Mouse (Mus musculus) heart, postnatal 4 days (tissue): Measurements from ENCODE around the gene Olfr2. TPM values are rescaled to one million over a fixed set of nuclear protein-coding genes. Genes with fewer than 3 reads are reported as not detected.
"Not testable (repeated sequence)": the region's sequence is repeated elsewhere in the genome, so short reads cannot be mapped to it uniquely, and the experiment has no call there.

ENCODE experiments used
- DNase-seq: peaks from one replicate; pipeline ENCODE4 v3.0.0; 2021
- total RNA-seq, 2 experiments: library from RNA; stranded (reverse); gene quantifications; 2 replicates each; pipeline ENCODE4 v1.2.3; 2021

Gene Olfr2
- total RNA-seq = not detected

GRCm38 (mm10) chr7:107005972-107006371 lies at the start of gene Olfr2:
Gene Olfr2 (minus strand): TSS chr7:107006072.
- DNase-seq = no peak

- DNase-seq = no peak
Measured at GRCm38 (mm10) chr7:107047578-107047977, 41.7 kb upstream of the Olfr2 start.

GRCm38 (mm10) chr7:107045833-107046232 lies 40.0 kb upstream of the Olfr2 start:
- peak; percentile 35 for DNase-seq

GRCm38 (mm10) chr7:107044407-107044806 lies 38.5 kb upstream of the Olfr2 start:
- no peak for DNase-seq

- no peak for DNase-seq
Measured at GRCm38 (mm10) chr7:107043136-107043535, 37.3 kb upstream of the Olfr2 start.

- DNase-seq = no peak
Measured at GRCm38 (mm10) chr7:107039934-107040563, 34.2 kb upstream of the Olfr2 start.

GRCm38 (mm10) chr7:107030874-107031273 lies 25.0 kb upstream of the Olfr2 start, which contains the start of gene Olfr713:
Gene Olfr713 (plus strand): TSS chr7:107031174.
- no peak for DNase-seq

- DNase-seq = no peak
Measured at GRCm38 (mm10) chr7:107004169-107004568, 1.7 kb downstream of the Olfr2 start.

- DNase-seq = no peak
Measured at GRCm38 (mm10) chr7:107000798-107001197, 5.1 kb downstream of the Olfr2 start.

GRCm38 (mm10) chr7:106985236-106985635 lies 20.6 kb downstream of the Olfr2 start:
- DNase-seq = no peak

GRCm38 (mm10) chr7:106975353-106975752 lies 30.5 kb downstream of the Olfr2 start, which contains the start of gene Olfr711:
Gene Olfr711 (minus strand): TSS chr7:106975453.
- no peak for DNase-seq

- DNase-seq = not testable (repeated sequence)
Measured at GRCm38 (mm10) chr7:106967503-106967902, 38.4 kb downstream of the Olfr2 start.

GRCm38 (mm10) chr7:106963837-106964236 lies 42.0 kb downstream of the Olfr2 start, which contains the start of gene Olfr6:
Gene Olfr6 (minus strand): TSS chr7:106963937.
- no peak for DNase-seq

- DNase-seq = no peak
Measured at GRCm38 (mm10) chr7:106948212-106948611, 57.7 kb downstream of the Olfr2 start, which contains the start of gene Olfr710. Gene Olfr710 (minus strand): TSS chr7:106948312.

Other genes with a start within 250 kb of the Olfr2 start
- not detected for gene Olfr699, start 212.9 kb downstream of the Olfr2 start, total RNA-seq
- not detected for gene Olfr700, start 197.2 kb downstream of the Olfr2 start, total RNA-seq
- gene Olfr701, start 191.9 kb downstream of the Olfr2 start, total RNA-seq = not detected
- not detected for gene Olfr702, start 172.2 kb downstream of the Olfr2 start, total RNA-seq
- gene Olfr703, start 162.7 kb downstream of the Olfr2 start, total RNA-seq = not detected
- not detected for gene Olfr704, start 142.9 kb downstream of the Olfr2 start, total RNA-seq
- not detected for gene Olfr705, start 129.2 kb downstream of the Olfr2 start, total RNA-seq
- gene Olfr706, start 117.9 kb downstream of the Olfr2 start, total RNA-seq = not detected
- gene Olfr707, start 104.8 kb downstream of the Olfr2 start, total RNA-seq = not detected
- gene Olfr1532-ps1, start 98.1 kb downstream of the Olfr2 start, total RNA-seq = not detected
- gene Olfr709-ps1, start 73.9 kb downstream of the Olfr2 start, total RNA-seq = under 1 TPM in 1 of 2 experiments, not detected in 1; 0.07 TPM
- not detected for gene Olfr710, start 57.8 kb downstream of the Olfr2 start, total RNA-seq
- not detected for gene Olfr6, start 42.1 kb downstream of the Olfr2 start, total RNA-seq
- not detected for gene Olfr711, start 30.6 kb downstream of the Olfr2 start, total RNA-seq
- gene Olfr713, start 25.1 kb upstream of the Olfr2 start, total RNA-seq = not detected
- gene Olfr714, start 64.9 kb upstream of the Olfr2 start, total RNA-seq = not detected
- not detected for gene Olfr17, start 87.1 kb upstream of the Olfr2 start, total RNA-seq
- not detected for gene Olfr715b, start 104.3 kb upstream of the Olfr2 start, total RNA-seq
- not detected for gene Olfr715, start 125.0 kb upstream of the Olfr2 start, total RNA-seq
- gene Olfr716, start 132.3 kb upstream of the Olfr2 start, total RNA-seq = not detected
- not detected for gene Nlrp14, start 160.9 kb upstream of the Olfr2 start, total RNA-seq
- gene Rbmxl2, start 203.4 kb upstream of the Olfr2 start, total RNA-seq = not detected